ENCODE assay signal across 17 mouse cellular contexts in genomic region chr15:7288841-7289424, GRCm38 (mm10).
DNase-seq lines count a peak whose midpoint lies in the region; ATAC-seq lines count a peak whose summit lies in the region.
"Had no signal": no experiment of that assay in that cellular context is flagged by ENCODE, and none has a peak within 500 bp of the region (broad histone marks: within the 10 kb centered on the region; RNA-seq: fewer than 3 reads in every experiment).

No protein-coding gene starts in this region.

- 0 out of 2 replicates have a peak, but pooled peaks cover 6% of the 10 kb centered on the region for H3K4me1 ChIP-seq in hindbrain, embryonic 10.5 days (replicated peaks)
- no peaks in the 10 kb centered on the region for H3K4me1 ChIP-seq in hindbrain, embryonic 13.5 days (replicated peaks)
- 0 out of 2 replicates have a peak, but pooled peaks cover 6% of the 10 kb centered on the region for H3K4me1 ChIP-seq in midbrain, embryonic 14.5 days (ENCODE audit: control insufficient read depth, insufficient read depth, low read length)
- H3K4me1 ChIP-seq in midbrain, embryonic 10.5 days = peaks cover 11% of the 10 kb centered on the region
- H3K4me1 ChIP-seq: embryonic facial prominence, embryonic 13.5 days; megakaryocyte, embryonic 14.5 days; neural tube, embryonic 12.5 days had no signal

- H3K9ac ChIP-seq in hindbrain, embryonic 13.5 days = no peak overlapping the region
- no peak overlapping the region for H3K9ac ChIP-seq in midbrain, embryonic 14.5 days (replicated peaks; ENCODE audit: low read length)
- H3K9ac ChIP-seq: embryonic facial prominence, embryonic 13.5 days; limb, embryonic 15.5 days; liver, postnatal 0 days; neural tube, embryonic 12.5 days; stomach, embryonic 15.5 days had no signal

- no peak overlapping the region for H3K27ac ChIP-seq in hindbrain, embryonic 10.5 days
- H3K27ac ChIP-seq in hindbrain, embryonic 13.5 days = no peak overlapping the region
- no peak overlapping the region for H3K27ac ChIP-seq in midbrain, embryonic 14.5 days (replicated peaks; ENCODE audit: low read depth, low read length)
- H3K27ac ChIP-seq in midbrain, embryonic 10.5 days (replicated peaks) = no peak overlapping the region
- H3K27ac ChIP-seq: embryonic facial prominence, embryonic 13.5 days; limb, embryonic 15.5 days; neural tube, embryonic 12.5 days; stomach, embryonic 15.5 days had no signal

- no peaks in the 10 kb centered on the region for H3K36me3 ChIP-seq in hindbrain, embryonic 10.5 days
- H3K36me3 ChIP-seq in hindbrain, embryonic 13.5 days = no peaks in the 10 kb centered on the region
- H3K36me3 ChIP-seq in midbrain, embryonic 14.5 days (ENCODE audit: control insufficient read depth, insufficient read depth, low read length) = no peaks in the 10 kb centered on the region
- H3K36me3 ChIP-seq in midbrain, embryonic 10.5 days = no peaks in the 10 kb centered on the region
- H3K36me3 ChIP-seq: embryonic facial prominence, embryonic 13.5 days; limb, embryonic 15.5 days; neural tube, embryonic 12.5 days; stomach, embryonic 15.5 days had no signal

- H3K9me3 ChIP-seq in hindbrain, embryonic 10.5 days = no peaks in the 10 kb centered on the region
- H3K9me3 ChIP-seq in hindbrain, embryonic 13.5 days = no peaks in the 10 kb centered on the region
- no peaks in the 10 kb centered on the region for H3K9me3 ChIP-seq in midbrain, embryonic 14.5 days (ENCODE audit: control insufficient read depth, low read length)
- H3K9me3 ChIP-seq in midbrain, embryonic 10.5 days (replicated peaks) = no peaks in the 10 kb centered on the region
- H3K9me3 ChIP-seq: embryonic facial prominence, embryonic 13.5 days; limb, embryonic 15.5 days; megakaryocyte, embryonic 14.5 days; neural tube, embryonic 12.5 days; stomach, embryonic 15.5 days had no signal

- ATAC-seq in hindbrain, embryonic 13.5 days (ENCODE audit: low FRiP score) = no peak
- ATAC-seq in midbrain, embryonic 14.5 days (ENCODE audit: low FRiP score, low TSS enrichment) = no peak
- ATAC-seq: liver, postnatal 0 days had no signal

- peak; percentile 9 for DNase-seq in embryo, embryonic 11 days
- DNase-seq in embryo, embryonic 10 days (ENCODE audit: low spot score) = no peak
- peak; percentile 10 for DNase-seq in hindbrain, embryonic 10.5 days (ENCODE audit: low spot score)
- DNase-seq in midbrain, embryonic 14.5 days = peak; percentile 4
- DNase-seq in midbrain, embryonic 10.5 days (ENCODE audit: low spot score) = no peak
- DNase-seq in layer of hippocampus, adult 9-10 months (ENCODE audit: low spot score) = no peak
- no peak for DNase-seq in thymus, postnatal 25 days
- DNase-seq: cerebellum, postnatal 25 days; gastrocnemius, postnatal 14 days; kidney, postnatal 4 days; liver, postnatal 0 days had no signal

- no peak overlapping the region for H3K4me2 ChIP-seq in hindbrain, embryonic 13.5 days
- no peak overlapping the region for H3K4me2 ChIP-seq in midbrain, embryonic 14.5 days (ENCODE audit: low read length)
- H3K4me2 ChIP-seq: embryonic facial prominence, embryonic 13.5 days; limb, embryonic 15.5 days; neural tube, embryonic 12.5 days; stomach, embryonic 15.5 days had no signal

- 55% methylated on average over 4 of the region's 4 CpGs for WGBS in hindbrain, embryonic 10.5 days
- 60% methylated on average over 4 of the region's 4 CpGs for WGBS in hindbrain, embryonic 13.5 days
- WGBS in midbrain, embryonic 14.5 days = 58% methylated on average over 4 of the region's 4 CpGs
- WGBS in midbrain, embryonic 10.5 days = 55% methylated on average over 4 of the region's 4 CpGs

- no peak overlapping the region for H3K4me3 ChIP-seq in hindbrain, embryonic 10.5 days
- H3K4me3 ChIP-seq in hindbrain, embryonic 13.5 days = no peak overlapping the region
- no peak overlapping the region for H3K4me3 ChIP-seq in midbrain, embryonic 14.5 days (replicated peaks; ENCODE audit: low read depth, low read length)
- H3K4me3 ChIP-seq in midbrain, embryonic 10.5 days = no peak overlapping the region
- H3K4me3 ChIP-seq: embryonic facial prominence, embryonic 13.5 days; limb, embryonic 15.5 days; megakaryocyte, embryonic 14.5 days; neural tube, embryonic 12.5 days; stomach, embryonic 15.5 days had no signal

- no peaks in the 10 kb centered on the region for H3K27me3 ChIP-seq in hindbrain, embryonic 10.5 days (ENCODE audit: insufficient read depth, poor library complexity, severe bottlenecking)
- H3K27me3 ChIP-seq in hindbrain, embryonic 13.5 days = no peaks in the 10 kb centered on the region
- H3K27me3 ChIP-seq in midbrain, embryonic 14.5 days (ENCODE audit: control insufficient read depth, insufficient read depth, low read length) = no peaks in the 10 kb centered on the region
- H3K27me3 ChIP-seq in midbrain, embryonic 10.5 days (ENCODE audit: low read depth, poor library complexity, severe bottlenecking) = no peaks in the 10 kb centered on the region
- H3K27me3 ChIP-seq: embryonic facial prominence, embryonic 13.5 days; limb, embryonic 15.5 days; megakaryocyte, embryonic 14.5 days; neural tube, embryonic 12.5 days; stomach, embryonic 15.5 days had no signal

Comparison
In these comparisons a context has a peak if more than half of its experiments do, and no peak if none do; other contexts are left out.
1. DNase-seq: peak in embryo, embryonic 11 days (single experiment), hindbrain, embryonic 10.5 days (single experiment) and midbrain, embryonic 14.5 days (single experiment); none in embryo, embryonic 10 days (single experiment), midbrain, embryonic 10.5 days (single experiment), layer of hippocampus, adult 9-10 months (single experiment) and thymus, postnatal 25 days (single experiment).